Mouse (Mus musculus): Measurements from ENCODE around the gene Mslnl.
A peak's percentile ranks its signal among the peaks of the same experiment; 100 is the strongest.

The Mslnl gene

GRCm38 (mm10) chr17:25786781-25787504, 51.1 kb downstream of the Mslnl start:
- no peak for DNase-seq

- peak; percentile 41 for DNase-seq
Observed at GRCm38 (mm10) chr17:25791320-25791842, 55.5 kb downstream of the Mslnl start.

GRCm38 (mm10) chr17:25791843-25792527, 56.1 kb downstream of the Mslnl start:
- peak; percentile 93 for DNase-seq

- DNase-seq = peak; percentile 92
Observed at GRCm38 (mm10) chr17:25792615-25793014, 56.8 kb downstream of the Mslnl start, which contains the start of gene Fam173a. Fam173a (minus strand) TSS chr17:25792901.

GRCm38 (mm10) chr17:25794197-25794596, 58.4 kb downstream of the Mslnl start:
- DNase-seq = peak; percentile 62

GRCm38 (mm10) chr17:25794998-25795397, 59.2 kb downstream of the Mslnl start:
- DNase-seq = no peak

GRCm38 (mm10) chr17:25795609-25796092, 59.8 kb downstream of the Mslnl start, which contains the start of gene AC134908.4:
AC134908.4 (minus strand) TSS chr17:25795659.
- DNase-seq = peak; percentile 92

GRCm38 (mm10) chr17:25796211-25796771, 60.4 kb downstream of the Mslnl start:
- no peak for DNase-seq

- DNase-seq = peak; percentile 95
Observed at GRCm38 (mm10) chr17:25796951-25797369, 61.1 kb downstream of the Mslnl start, which contains the start of gene Metrn. Metrn (minus strand) TSS chr17:25797136.
